In genomic region chr3:89875021-89875420, GRCm38 (mm10) we compare ENCODE assay signal across 29 mouse cellular contexts. TPM values are rescaled to one million over a fixed set of nuclear protein-coding genes. Genes with fewer than 3 reads are reported as not detected.
DNase-seq lines count a peak whose midpoint lies in the region; ATAC-seq and TF ChIP-seq lines count a peak whose summit lies in the region.
"Had no signal": no experiment of that assay in that cellular context is flagged by ENCODE, and none has a peak within 500 bp of the region (broad histone marks: within the 10 kb centered on the region; RNA-seq: fewer than 3 reads in every experiment).

No protein-coding gene starts in this region.

- peak; percentile 53 for DNase-seq in kidney, postnatal 10 days
- DNase-seq in kidney, postnatal 36 days = no peak
- DNase-seq in lung, embryonic 14.5 days = peak; percentile 61
- no peak for DNase-seq in lung, postnatal 4 days
- peak; percentile 46 for DNase-seq in CD4-positive helper T cell, adult 2 months (ENCODE audit: low read depth, low spot score)
- DNase-seq in ovary, postnatal 10 days (ENCODE audit: low spot score) = no peak
- DNase-seq: adrenal gland, adult 8-10 months; cerebellum, adult 18-20 months; cerebellum, postnatal 14 days; gastrocnemius, postnatal 14 days; heart, adult 11 months; kidney, adult 2 months; thymus, postnatal 4 days had no signal

- H3K4me1 ChIP-seq in lung, embryonic 14.5 days (ENCODE audit: insufficient read depth) = no peaks in the 10 kb centered on the region; the same call in 1 of the 2 replicates
- peaks cover 17% of the 10 kb centered on the region; the same call in 1 of the 2 replicates for H3K4me1 ChIP-seq in intestine, embryonic 15.5 days (replicated peaks)
- H3K4me1 ChIP-seq: hindbrain, embryonic 15.5 days had no signal

- 55% methylated on average over 9 of the region's 9 CpGs for WGBS in lung, embryonic 14.5 days
- WGBS in intestine, embryonic 15.5 days = 56% methylated on average over 9 of the region's 9 CpGs

- H3K9me3 ChIP-seq in lung, embryonic 14.5 days (ENCODE audit: low read depth, low read length) = no peaks in the 10 kb centered on the region; the same call in 1 of the 2 replicates
- no peaks in the 10 kb centered on the region for H3K9me3 ChIP-seq in intestine, embryonic 15.5 days
- H3K9me3 ChIP-seq: G1E; hindbrain, embryonic 15.5 days; midbrain, embryonic 12.5 days had no signal

- no peaks in the 10 kb centered on the region for H3K36me3 ChIP-seq in lung, embryonic 14.5 days (ENCODE audit: insufficient read depth)
- no peaks in the 10 kb centered on the region for H3K36me3 ChIP-seq in intestine, embryonic 15.5 days
- H3K36me3 ChIP-seq: forebrain, embryonic 10.5 days; G1E; hindbrain, embryonic 15.5 days; limb, embryonic 12.5 days; midbrain, embryonic 12.5 days had no signal

- no peak overlapping the region for H3K9ac ChIP-seq in lung, embryonic 14.5 days
- H3K9ac ChIP-seq in intestine, embryonic 15.5 days = no peak overlapping the region
- H3K9ac ChIP-seq: hindbrain, embryonic 15.5 days; limb, embryonic 12.5 days; liver, embryonic 12.5 days; midbrain, embryonic 12.5 days had no signal

- ATAC-seq in lung, embryonic 14.5 days (ENCODE audit: insufficient read depth) = no peak
- ATAC-seq in intestine, embryonic 15.5 days = no peak
- no peak for ATAC-seq in megakaryocyte progenitor cell, adult 5-6 weeks (replicated peaks; ENCODE audit: poor library complexity)
- ATAC-seq: forebrain, embryonic 16.5 days; liver, embryonic 12.5 days; lung, postnatal 0 days; Patski had no signal

- H3K27ac ChIP-seq in lung, embryonic 14.5 days (ENCODE audit: low read depth) = no peak overlapping the region
- 0 out of 2 replicates have a peak overlapping the region, but pooled peaks have one; percentile 15 for H3K27ac ChIP-seq in intestine, embryonic 15.5 days
- H3K27ac ChIP-seq: forebrain, embryonic 10.5 days; hindbrain, embryonic 15.5 days; limb, embryonic 12.5 days; midbrain, embryonic 12.5 days had no signal

- TF ChIP-seq CTCF in lung, embryonic 14.5 days (IDR thresholded peaks at IDR 0.05; ENCODE audit: low read depth) = no peak

- no peak overlapping the region for H3K4me3 ChIP-seq in lung, embryonic 14.5 days (ENCODE audit: low read depth, low read length)
- H3K4me3 ChIP-seq in intestine, embryonic 15.5 days (replicated peaks) = no peak overlapping the region
- H3K4me3 ChIP-seq: forebrain, embryonic 10.5 days; hindbrain, embryonic 15.5 days; limb, embryonic 12.5 days; liver, embryonic 12.5 days; midbrain, embryonic 12.5 days had no signal

- H3K4me2 ChIP-seq in lung, embryonic 14.5 days = no peak overlapping the region
- H3K4me2 ChIP-seq in intestine, embryonic 15.5 days (replicated peaks) = no peak overlapping the region
- H3K4me2 ChIP-seq: heart, embryonic 11.5 days; hindbrain, embryonic 15.5 days; limb, embryonic 12.5 days; liver, embryonic 12.5 days; midbrain, embryonic 12.5 days had no signal

- no peaks in the 10 kb centered on the region for H3K27me3 ChIP-seq in lung, embryonic 14.5 days (ENCODE audit: insufficient read depth, low read length)
- no peaks in the 10 kb centered on the region for H3K27me3 ChIP-seq in intestine, embryonic 15.5 days (replicated peaks)
- H3K27me3 ChIP-seq: CH12.LX; hindbrain, embryonic 15.5 days; limb, embryonic 12.5 days; Patski had no signal

RNA-seq across cellular contexts. Expression of gene Il6ra, which starts 38.0 kb away (rescaled TPM):
- polyA plus RNA-seq in lung, embryonic 14.5 days (2014; fragmentation: Nextera tagmentation; extraction: Ambion mirVana) = 1.4 and 1.7 TPM in 2 replicates
- polyA plus RNA-seq in intestine, embryonic 15.5 days (2015; fragmentation: Nextera tagmentation; extraction: Ambion mirVana) = 2.3 and 2.8 TPM in 2 replicates
- total RNA-seq in megakaryocyte progenitor cell, adult 5-6 weeks (2015) = 39.5 and 43.6 TPM in 2 replicates
- total RNA-seq in megakaryocyte progenitor cell, adult 5-6 weeks (2017) = 12.5 and 15.5 TPM in 2 replicates
- polyA plus RNA-seq: G1E had no signal

RNA-seq across cellular contexts. Expression of gene She, which starts 43.9 kb away (rescaled TPM):
- polyA plus RNA-seq in lung, embryonic 14.5 days (2014; fragmentation: Nextera tagmentation; extraction: Ambion mirVana) = 11.7 and 12.1 TPM in 2 replicates
- polyA plus RNA-seq in intestine, embryonic 15.5 days (2015; fragmentation: Nextera tagmentation; extraction: Ambion mirVana) = 3.7 and 3.8 TPM in 2 replicates
- total RNA-seq in megakaryocyte progenitor cell, adult 5-6 weeks (2015) = 0.12 TPM in 1 of 2 replicates, not detected in the other
- total RNA-seq in megakaryocyte progenitor cell, adult 5-6 weeks (2017) = not detected in 2 replicates
- total RNA-seq: CH12.LX; G1E; hematopoietic stem cell, adult 5-6 weeks; megakaryocyte, adult 5-6 weeks; monocyte, adult 5-6 weeks had no signal
- polyA plus RNA-seq: G1E had no signal

Comparison
In these comparisons a context has a peak if more than half of its experiments do, and no peak if none do; other contexts are left out.
1. DNase-seq: peak in kidney, postnatal 10 days (single experiment), lung, embryonic 14.5 days (single experiment) and CD4-positive helper T cell, adult 2 months (single experiment); none in kidney, postnatal 36 days (0 of 2), lung, postnatal 4 days (0 of 2) and ovary, postnatal 10 days (single experiment).